Mouse (Mus musculus) CH12.LX (cell line): ENCODE results near the gene Zdhhc24.

Source experiments
- CTCF ChIP-seq, 2 experiments: IDR thresholded peaks in 1 of 2; conservative IDR thresholded peaks in 1 of 2; 2 replicates each; pipeline ENCODE4 v1.5.1; 2011 to 2012; ENCODE audit warnings: low read depth in 2 of 2, low read length in 2 of 2, improper control_type of control experiment in 1 of 2, inconsistent platforms in 1 of 2, mild to moderate bottlenecking in 1 of 2, moderate library complexity in 1 of 2
- EP300 ChIP-seq: IDR thresholded peaks from 2 replicates; pipeline ENCODE4 v1.6.1; 2011; ENCODE audit warnings: low read length, improper control_type of control experiment
- MAX ChIP-seq: IDR thresholded peaks from 2 replicates; pipeline ENCODE4 v1.6.1; 2011; ENCODE audit warnings: low read length, improper control_type of control experiment

DNA sequence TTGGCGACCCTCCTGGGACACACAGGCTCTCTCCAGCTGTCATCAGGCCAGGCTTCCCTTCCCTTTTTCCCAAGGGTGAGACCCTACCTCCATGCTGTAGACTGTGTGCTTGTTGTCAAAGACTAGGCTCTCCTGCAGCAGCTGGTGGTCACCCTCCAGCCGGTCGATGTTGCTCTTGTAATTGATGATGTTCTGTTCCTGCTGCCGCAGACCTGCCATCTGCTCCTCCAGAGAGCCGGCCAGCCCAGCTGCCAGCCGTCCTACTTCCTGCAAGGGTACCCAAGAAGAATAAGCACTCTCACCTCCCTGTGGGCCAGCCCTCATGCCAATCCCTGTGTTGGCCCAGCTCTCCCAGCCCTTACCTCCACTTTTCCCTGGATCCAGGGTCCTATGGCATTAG, 15.4 kb upstream of the Zdhhc24 start:
- TF ChIP-seq EP300 (no peak), MAX (no peak), CTCF (conservative IDR thresholded peaks at IDR 0.05 in 1 of 2, IDR thresholded peaks at IDR 0.05 in 1 of 2; ENCODE audit: low read depth in 2 of 2, low read length in 2 of 2) (no peak)
